8 mouse cellular contexts compared by ENCODE assay signal in genomic region chr4:139535127-139535695, GRCm38 (mm10). TPM values are rescaled to one million over a fixed set of nuclear protein-coding genes. Genes with fewer than 3 reads are reported as not detected.
A peak's percentile ranks its signal among the peaks of the same experiment; 100 is the strongest.
DNase-seq lines count a peak whose midpoint lies in the region; ATAC-seq and TF ChIP-seq lines count a peak whose summit lies in the region.

No protein-coding gene starts in this region.

- no peak overlapping the region for H3K4me2 ChIP-seq in forebrain, embryonic 11.5 days (ENCODE audit: low read depth, low read length, severe bottlenecking)
- H3K4me2 ChIP-seq in forebrain, embryonic 13.5 days: no peak overlapping the region
- no peak overlapping the region; the same call in 1 of the 2 replicates for H3K4me2 ChIP-seq in intestine, postnatal 0 days (replicated peaks; ENCODE audit: low read depth)
- no peak overlapping the region for H3K4me2 ChIP-seq in liver, embryonic 16.5 days (ENCODE audit: low read depth, low read length)

- no peak for TF ChIP-seq CTCF in embryonic fibroblast, embryonic 13.5 days (IDR thresholded peaks at IDR 0.05; ENCODE audit: borderline replicate concordance, insufficient read depth, low read length)
- peak; percentile 40; the same call in 1 of the 2 replicates for TF ChIP-seq CTCF in intestine, postnatal 0 days (IDR thresholded peaks at IDR 0.05; ENCODE audit: low read depth)

- no peak overlapping the region for H3K27ac ChIP-seq in forebrain, embryonic 11.5 days (ENCODE audit: low read depth, low read length)
- no peak overlapping the region for H3K27ac ChIP-seq in forebrain, embryonic 13.5 days
- peak overlapping the region; percentile 74 for H3K27ac ChIP-seq in embryonic fibroblast, embryonic 13.5 days (ENCODE audit: insufficient read depth, low read length)
- no peak overlapping the region for H3K27ac ChIP-seq in intestine, postnatal 0 days (ENCODE audit: low read depth, low read length)
- peak overlapping the region; percentile 81 for H3K27ac ChIP-seq in liver, embryonic 16.5 days (ENCODE audit: low read length)

- no peak for DNase-seq in forebrain, embryonic 11.5 days (ENCODE audit: low spot score)
- peak; percentile 68 to 77 for DNase-seq in urinary bladder, postnatal 36 days (ENCODE audit: low spot score in 2 of 2)
- DNase-seq in testis, postnatal 14 days (ENCODE audit: low spot score): no peak
- no peak for DNase-seq in thymus, postnatal 25 days

- no peaks in the 10 kb centered on the region for H3K9me3 ChIP-seq in forebrain, embryonic 11.5 days (ENCODE audit: control insufficient read depth, low read length)
- H3K9me3 ChIP-seq in forebrain, embryonic 13.5 days (replicated peaks): no peaks in the 10 kb centered on the region
- no peaks in the 10 kb centered on the region for H3K9me3 ChIP-seq in intestine, postnatal 0 days (ENCODE audit: control insufficient read depth)
- H3K9me3 ChIP-seq in liver, embryonic 16.5 days (replicated peaks; ENCODE audit: control insufficient read depth, low read length): no peaks in the 10 kb centered on the region

- WGBS in forebrain, embryonic 11.5 days: 23% methylated on average over 12 of the region's 12 CpGs
- 24% methylated on average over 12 of the region's 12 CpGs for WGBS in forebrain, embryonic 13.5 days
- 13% methylated on average over 12 of the region's 12 CpGs for WGBS in intestine, postnatal 0 days
- WGBS in liver, embryonic 16.5 days (ENCODE audit: insufficient replicate concordance): 33% methylated on average over 12 of the region's 12 CpGs

- H3K4me1 ChIP-seq in forebrain, embryonic 11.5 days (replicated peaks; ENCODE audit: control insufficient read depth, insufficient read depth, low read length): peaks cover 7% of the 10 kb centered on the region; the same call in 1 of the 2 replicates
- peaks cover 9% of the 10 kb centered on the region for H3K4me1 ChIP-seq in forebrain, embryonic 13.5 days
- H3K4me1 ChIP-seq in embryonic fibroblast, embryonic 13.5 days (ENCODE audit: control insufficient read depth, insufficient read depth, low read length): peaks cover 8% of the 10 kb centered on the region
- H3K4me1 ChIP-seq in intestine, postnatal 0 days (replicated peaks; ENCODE audit: control insufficient read depth, insufficient read depth, low read length): no peaks in the 10 kb centered on the region
- no peaks in the 10 kb centered on the region; the same call in 1 of the 2 replicates for H3K4me1 ChIP-seq in liver, embryonic 16.5 days (ENCODE audit: control insufficient read depth, low read depth, low read length)

- peak; percentile 33; the same call in 1 of the 2 replicates for ATAC-seq in forebrain, embryonic 11.5 days (replicated peaks; ENCODE audit: low FRiP score)
- no peak for ATAC-seq in forebrain, embryonic 13.5 days
- ATAC-seq in intestine, postnatal 0 days: peak; percentile 70
- peak; percentile 82 for ATAC-seq in liver, embryonic 16.5 days (ENCODE audit: low read depth)

- no peaks in the 10 kb centered on the region for H3K27me3 ChIP-seq in forebrain, embryonic 11.5 days (ENCODE audit: control insufficient read depth, insufficient read depth, low read length)
- H3K27me3 ChIP-seq in forebrain, embryonic 13.5 days: no peaks in the 10 kb centered on the region
- no peaks in the 10 kb centered on the region for H3K27me3 ChIP-seq in intestine, postnatal 0 days (replicated peaks; ENCODE audit: control insufficient read depth, insufficient read depth, low read length)
- no peaks in the 10 kb centered on the region for H3K27me3 ChIP-seq in liver, embryonic 16.5 days (ENCODE audit: control insufficient read depth, insufficient read depth, low read depth, low read length)

- no peaks in the 10 kb centered on the region for H3K36me3 ChIP-seq in forebrain, embryonic 11.5 days (ENCODE audit: control insufficient read depth, insufficient read depth, low read length)
- H3K36me3 ChIP-seq in forebrain, embryonic 13.5 days (ENCODE audit: poor library complexity, severe bottlenecking): no peaks in the 10 kb centered on the region
- H3K36me3 ChIP-seq in intestine, postnatal 0 days (ENCODE audit: control insufficient read depth, insufficient read depth): no peaks in the 10 kb centered on the region
- H3K36me3 ChIP-seq in liver, embryonic 16.5 days (ENCODE audit: control insufficient read depth, insufficient read depth): no peaks in the 10 kb centered on the region

- no peak; the same call in 1 of the 2 replicates for TF ChIP-seq POLR2A in embryonic fibroblast, embryonic 13.5 days (IDR thresholded peaks at IDR 0.05; ENCODE audit: low read depth, low read length)

- peak overlapping the region; percentile 20; the same call in 1 of the 2 replicates for H3K9ac ChIP-seq in forebrain, embryonic 11.5 days (ENCODE audit: low read length)
- no peak overlapping the region for H3K9ac ChIP-seq in forebrain, embryonic 13.5 days
- no peak overlapping the region for H3K9ac ChIP-seq in intestine, postnatal 0 days (ENCODE audit: low read depth, low read length)
- H3K9ac ChIP-seq in liver, embryonic 16.5 days (ENCODE audit: low read depth, low read length): no peak overlapping the region

- no peak overlapping the region for H3K4me3 ChIP-seq in forebrain, embryonic 11.5 days (ENCODE audit: low read depth, low read length)
- H3K4me3 ChIP-seq in forebrain, embryonic 13.5 days: no peak overlapping the region
- H3K4me3 ChIP-seq in embryonic fibroblast, embryonic 13.5 days (ENCODE audit: insufficient read depth, low read length): no peak overlapping the region
- H3K4me3 ChIP-seq in intestine, postnatal 0 days (ENCODE audit: low read depth, low read length): no peak overlapping the region
- no peak overlapping the region for H3K4me3 ChIP-seq in liver, embryonic 16.5 days (ENCODE audit: low read depth, low read length)

RNA-seq across cellular contexts. Expression of gene Iffo2, which starts 4.9 kb away (rescaled TPM):
- polyA plus RNA-seq in forebrain, embryonic 11.5 days (2014; fragmentation: Nextera tagmentation; extraction: Ambion mirVana): 2.5 and 3.5 TPM in 2 replicates
- polyA plus RNA-seq in forebrain, embryonic 13.5 days (2015; fragmentation: Nextera tagmentation; extraction: Ambion mirVana): 3.6 and 4.2 TPM in 2 replicates
- 28.5 and 37.6 TPM in 2 replicates for polyA plus RNA-seq in embryonic fibroblast, embryonic 13.5 days (2011; ENCODE audit: insufficient read length, low read depth, missing spikeins)
- 3.4 and 4.0 TPM in 2 replicates for polyA plus RNA-seq in intestine, postnatal 0 days (2015; fragmentation: Nextera tagmentation; extraction: Ambion mirVana)
- polyA plus RNA-seq in liver, embryonic 16.5 days (2015; fragmentation: Nextera tagmentation; extraction: Ambion mirVana): 0.44 and 0.66 TPM in 2 replicates

Comparison
In these comparisons a context has a peak if more than half of its experiments do, and no peak if none do; other contexts are left out.
1. DNase-seq: peak in urinary bladder, postnatal 36 days (2 of 2); none in forebrain, embryonic 11.5 days (single experiment), testis, postnatal 14 days (single experiment) and thymus, postnatal 25 days (single experiment).
2. H3K27ac ChIP-seq: peak in embryonic fibroblast, embryonic 13.5 days (single experiment) and liver, embryonic 16.5 days (single experiment); none in forebrain, embryonic 11.5 days (single experiment), forebrain, embryonic 13.5 days (single experiment) and intestine, postnatal 0 days (single experiment).